11 mouse cellular contexts compared by ENCODE assay signal in genomic region chr4:123607174-123607573, GRCm38 (mm10).
A peak's percentile ranks its signal among the peaks of the same experiment; 100 is the strongest.
DNase-seq lines count a peak whose midpoint lies in the region; ATAC-seq and TF ChIP-seq lines count a peak whose summit lies in the region.
"Had no signal": no experiment of that assay in that cellular context is flagged by ENCODE, and none has a peak within 500 bp of the region (broad histone marks: within the 10 kb centered on the region; RNA-seq: fewer than 3 reads in every experiment).

No protein-coding gene starts in this region.

- H3K9me3 ChIP-seq in kidney, postnatal 0 days (replicated peaks; ENCODE audit: low read length) = no peaks in the 10 kb centered on the region
- no peaks in the 10 kb centered on the region for H3K9me3 ChIP-seq in ES-E14 (ENCODE audit: control insufficient read depth, insufficient read depth, low read depth, low read length)
- H3K9me3 ChIP-seq: embryonic facial prominence, embryonic 15.5 days had no signal

- H3K27ac ChIP-seq in kidney, postnatal 0 days = no peak overlapping the region
- no peak overlapping the region; the same call in 1 of the 2 replicates for H3K27ac ChIP-seq in ES-E14 (ENCODE audit: insufficient read depth, low read depth, low read length, poor library complexity, severe bottlenecking)
- H3K27ac ChIP-seq: embryonic facial prominence, embryonic 15.5 days had no signal

- ATAC-seq in kidney, postnatal 0 days (replicated peaks; ENCODE audit: low FRiP score, low read depth) = no peak

- DNase-seq in kidney, postnatal 0 days (ENCODE audit: low spot score) = no peak
- DNase-seq in kidney, postnatal 14 days = no peak
- DNase-seq in A20 (ENCODE audit: low read depth, low spot score) = peak; percentile 59
- peak; percentile 58 for DNase-seq in ES-E14 (ENCODE audit: low read depth, low spot score)
- peak; percentile 58 for DNase-seq in induced T-regulatory cell, adult 2 months (ENCODE audit: low read depth)
- DNase-seq in adrenal gland, adult 2 months = no peak
- no peak for DNase-seq in urinary bladder, postnatal 25 days (ENCODE audit: low spot score)
- DNase-seq: cerebellum, adult 8-10 months; kidney, adult 18-20 months; right cerebral cortex, adult 18-20 months had no signal

- no peaks in the 10 kb centered on the region for H3K27me3 ChIP-seq in kidney, postnatal 0 days (ENCODE audit: insufficient read depth, low read length)
- H3K27me3 ChIP-seq: embryonic facial prominence, embryonic 15.5 days had no signal

- no peak overlapping the region for H3K4me2 ChIP-seq in kidney, postnatal 0 days (ENCODE audit: low read length)
- H3K4me2 ChIP-seq: embryonic facial prominence, embryonic 15.5 days had no signal

- WGBS in kidney, postnatal 0 days = 90% methylated on average over 1 of the region's 1 CpGs

- no peaks in the 10 kb centered on the region for H3K36me3 ChIP-seq in kidney, postnatal 0 days (ENCODE audit: insufficient read depth, low read length)
- H3K36me3 ChIP-seq in ES-E14 (ENCODE audit: control insufficient read depth, insufficient read depth, low read length, poor library complexity, severe bottlenecking) = no peaks in the 10 kb centered on the region
- H3K36me3 ChIP-seq: embryonic facial prominence, embryonic 15.5 days had no signal

- H3K4me3 ChIP-seq in kidney, postnatal 0 days (replicated peaks; ENCODE audit: low read depth, low read length) = no peak overlapping the region
- H3K4me3 ChIP-seq in ES-E14 (ENCODE audit: insufficient read depth in 1 of 2, low read depth in 1 of 2, low read length in 2 of 2, poor library complexity in 1 of 2, severe bottlenecking in 1 of 2) = no peak overlapping the region
- H3K4me3 ChIP-seq: embryonic facial prominence, embryonic 15.5 days had no signal

- in situ Hi-C loops in ES-E14 (cut with MboI; ENCODE audit: low sequenced_read_pairs in 2 of 2, unreplicated experiment in 2 of 2) = no loop called here

- peak; percentile 57 for TF ChIP-seq CTCF in kidney, postnatal 0 days (IDR thresholded peaks at IDR 0.05; ENCODE audit: low read depth)

- no peak overlapping the region for H3K9ac ChIP-seq in kidney, postnatal 0 days (ENCODE audit: low read depth, low read length)
- no peak overlapping the region for H3K9ac ChIP-seq in ES-E14 (ENCODE audit: insufficient read depth, low read depth, low read length, poor library complexity, severe bottlenecking)
- H3K9ac ChIP-seq: embryonic facial prominence, embryonic 15.5 days had no signal

- H3K4me1 ChIP-seq in kidney, postnatal 0 days (replicated peaks; ENCODE audit: insufficient read depth, low read length) = no peaks in the 10 kb centered on the region; the same call in 1 of the 2 replicates
- peaks cover 8 to 13% of the 10 kb centered on the region in 2 experiments for H3K4me1 ChIP-seq in ES-E14 (ENCODE audit: control insufficient read depth in 2 of 2, insufficient read depth in 2 of 2, low read length in 2 of 2, poor library complexity in 1 of 2)
- H3K4me1 ChIP-seq: embryonic facial prominence, embryonic 15.5 days had no signal

TF ChIP-seq in ES-E14, 5 proteins besides CTCF, POLR2A, EP300 and RAD21:
- TF ChIP-seq HCFC1 (IDR thresholded peaks at IDR 0.05; ENCODE audit: borderline replicate concordance, insufficient read depth, low read length) (no peak), CHD2 (IDR thresholded peaks at IDR 0.05; ENCODE audit: low read depth, low read length) (no peak), MAFK (IDR thresholded peaks at IDR 0.05; ENCODE audit: insufficient read depth, low read depth, low read length) (no peak), ZC3H11A (IDR thresholded peaks at IDR 0.05; ENCODE audit: borderline replicate concordance, low read depth, low read length) (peak; percentile 95), ZNF384 (IDR thresholded peaks at IDR 0.05; ENCODE audit: low read depth, low read length) (0 out of 2 replicates have a peak, but pooled peaks have one; percentile 8)

Comparison
In these comparisons a context has a peak if more than half of its experiments do, and no peak if none do; other contexts are left out.
1. DNase-seq: peak in A20 (single experiment), ES-E14 (single experiment) and induced T-regulatory cell, adult 2 months (single experiment); none in kidney, postnatal 0 days (single experiment), kidney, postnatal 14 days (single experiment), adrenal gland, adult 2 months (single experiment) and urinary bladder, postnatal 25 days (single experiment).